Mouse (Mus musculus): ENCODE measurements around the gene Tenm4.

GRCm38 (mm10) chr7:96887088-96887654 lies 716.1 kb downstream of the Tenm4 start:
- TF ChIP-seq CTCF (IDR thresholded peaks at IDR 0.05; ENCODE audit: low read depth, low read length) (no peak), TAL1 (conservative IDR thresholded peaks at IDR 0.05; ENCODE audit: low read depth, low read length) (no peak)

All from G1E (cell line).